Mouse (Mus musculus) intestine, embryonic 16.5 days (tissue): ENCODE data around the gene Brca1. TPM values are rescaled to one million over a fixed set of nuclear protein-coding genes. Genes with fewer than 3 reads are reported as not detected.
"Not testable (repeated sequence)": the region's sequence is repeated elsewhere in the genome, so short reads cannot be mapped to it uniquely, and the experiment has no call there.

Experiments
- ATAC-seq: fragments of 200-750 bp; cut with Nextera tagmentation; 2 replicates; pipeline ENCODE4 v1.8.0; 2017; ENCODE audit warnings: moderate TSS enrichment, moderate library complexity
- H3K27ac ChIP-seq: fragments of 300-500 bp; sonication (generic); 2 replicates; pipeline ENCODE4 v1.5.1; 2014; ENCODE audit warnings: mild to moderate bottlenecking, low read length
- H3K27me3 ChIP-seq: fragments of 300-500 bp; sonication (generic); replicated peaks from 2 replicates; pipeline ENCODE4 v1.6.1; 2014; ENCODE audit warnings: low read length, control low read depth, mixed read lengths; ENCODE audit not compliant: control insufficient read depth, insufficient read depth
- H3K36me3 ChIP-seq: fragments of 300-500 bp; sonication (generic); 2 replicates; pipeline ENCODE4 v1.6.1; 2014; ENCODE audit warnings: low read length, control low read depth; ENCODE audit not compliant: control insufficient read depth, insufficient read depth
- H3K4me1 ChIP-seq: fragments of 300-500 bp; sonication (generic); 2 replicates; pipeline ENCODE4 v1.6.1; 2014; ENCODE audit warnings: low read length, control low read depth, mixed read lengths; ENCODE audit not compliant: control insufficient read depth, insufficient read depth
- H3K4me2 ChIP-seq: fragments of 300-500 bp; sonication (generic); 2 replicates; pipeline ENCODE4 v1.6.1; 2014; ENCODE audit warnings: low read depth, low read length, control low read depth
- H3K4me3 ChIP-seq: fragments of 300-500 bp; sonication (generic); 2 replicates; pipeline ENCODE4 v1.5.1; 2014; ENCODE audit warnings: mild to moderate bottlenecking, low read length
- H3K9ac ChIP-seq: fragments of 300-500 bp; sonication (generic); 2 replicates; pipeline ENCODE4 v1.6.1; 2014; ENCODE audit warnings: low read depth, low read length
- H3K9me3 ChIP-seq: fragments of 300-500 bp; sonication (generic); 2 replicates; pipeline ENCODE4 v1.6.1; 2016; ENCODE audit warnings: low read length, control low read depth; ENCODE audit not compliant: control insufficient read depth
- WGBS: fragments of 180-500 bp; shearing (Covaris S2); extraction: QIAGEN DNeasy Blood & Tissue Kit; methylation state at CpG from one replicate; pipeline ENCODE4 v1.1.7; 2014; 5-methylcytosine and 5-hydroxymethylcytosine counted together
- polyA plus RNA-seq: library from polyadenylated mRNA; unstranded; fragments of >200 nt; fragmentation: Nextera tagmentation; extraction: Ambion mirVana; gene quantifications from 2 replicates; pipeline ENCODE4 v1.2.1, GENCODE M21; 2015

Brca1 gene
- polyA plus RNA-seq, 1 experiment from 2014 or later = 6.8 TPM

DNA sequence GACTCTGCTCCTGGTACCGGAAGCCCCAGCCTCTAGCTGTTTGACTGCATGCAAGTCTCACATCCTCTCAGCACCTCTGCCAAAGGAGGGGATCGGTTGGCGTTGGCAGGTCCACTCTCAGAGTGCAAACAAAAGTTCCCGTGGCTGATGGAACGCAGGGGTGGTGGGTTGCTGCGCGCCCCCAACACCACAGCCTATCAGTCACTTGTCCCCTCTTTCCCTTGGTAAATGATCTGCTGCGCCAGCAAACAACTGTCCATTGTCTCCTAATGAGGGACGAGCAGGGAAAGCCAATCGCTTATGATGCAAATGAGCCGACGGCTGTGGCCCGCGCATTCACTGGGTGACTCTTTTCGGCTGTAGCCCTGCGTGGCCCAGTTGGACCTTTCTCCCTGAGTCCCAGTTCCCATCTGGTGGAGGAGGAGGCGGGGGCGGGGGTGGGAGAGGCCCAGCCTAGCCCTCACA, 72.6 kb downstream of the Brca1 start:
- Histone ChIP-seq H3K4me1 (peaks cover 20% of the 10 kb centered on the region), H3K27ac (peak overlapping the region; percentile 9; the same call in 1 of the 2 replicates), H3K36me3 (no peaks in the 10 kb centered on the region), H3K9ac (peak overlapping the region; percentile 51; the same call in 1 of the 2 replicates), H3K4me2 (peak overlapping the region; percentile 42), H3K9me3 (no peaks in the 10 kb centered on the region), H3K27me3 (no peaks in the 10 kb centered on the region), H3K4me3 (peak overlapping the region; percentile 16; the same call in 1 of the 2 replicates)
- 12% methylated on average over 18 of the region's 18 CpGs for WGBS
- peak; percentile 25; the same call in 1 of the 2 replicates for ATAC-seq

DNA sequence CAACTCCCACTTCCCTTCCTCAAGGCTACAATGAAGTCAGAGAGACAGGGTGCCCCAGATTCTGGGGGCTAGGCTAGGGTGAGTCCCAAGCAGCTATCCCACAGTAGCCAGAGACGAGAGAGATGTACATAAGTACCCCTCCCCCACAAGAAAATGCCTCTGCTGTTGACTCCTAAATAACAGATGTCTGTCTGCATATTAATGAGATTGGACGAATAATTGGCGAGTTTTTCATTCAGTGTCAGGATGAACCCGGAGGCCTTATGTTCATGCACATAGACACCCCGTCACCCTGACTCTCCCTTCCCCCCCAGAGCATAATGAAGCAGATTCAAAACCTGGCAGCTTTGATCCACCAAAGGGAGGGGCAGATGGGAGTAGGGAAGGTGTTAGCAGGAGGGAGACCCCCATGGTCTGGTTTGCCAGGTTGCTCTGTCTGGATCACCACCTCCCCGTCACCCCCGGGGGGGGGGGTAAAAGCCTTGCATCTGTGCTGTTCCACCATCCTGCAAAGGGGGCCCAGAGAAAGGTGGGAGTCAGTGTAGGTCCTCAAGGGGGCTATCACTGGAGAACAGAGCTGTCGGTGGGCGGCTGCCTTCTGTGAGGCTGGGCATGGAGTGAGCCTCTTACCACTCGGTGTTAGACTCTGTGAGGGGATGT, 74.1 kb downstream of the Brca1 start:
- Histone ChIP-seq H3K9me3 (no peaks in the 10 kb centered on the region), H3K4me3 (no peak overlapping the region), H3K27ac (no peak overlapping the region), H3K4me1 (peaks cover 19% of the 10 kb centered on the region), H3K36me3 (no peaks in the 10 kb centered on the region), H3K4me2 (no peak overlapping the region), H3K27me3 (no peaks in the 10 kb centered on the region), H3K9ac (no peak overlapping the region)
- WGBS = 57% methylated on average over 10 of the region's 10 CpGs
- ATAC-seq = no peak

DNA sequence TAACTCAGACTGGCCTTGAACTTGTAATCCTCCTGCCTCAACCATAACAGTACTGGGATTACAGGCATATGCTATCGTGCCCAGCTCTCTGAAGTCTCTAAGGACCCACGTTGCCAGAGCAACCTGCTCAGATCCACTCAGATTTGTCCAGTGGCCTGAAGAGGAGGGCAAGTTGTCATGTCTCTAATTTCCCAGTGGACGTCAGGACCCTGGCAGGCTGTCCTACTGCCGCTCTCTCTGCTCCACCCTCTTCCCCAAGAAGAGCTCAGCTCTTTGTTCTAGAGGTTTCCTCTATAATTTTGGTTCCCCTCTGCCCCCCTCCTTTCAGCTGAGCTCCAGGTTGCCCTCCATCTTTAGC, 74.6 kb downstream of the Brca1 start:
- Histone ChIP-seq H3K9me3 (no peaks in the 10 kb centered on the region), H3K4me2 (no peak overlapping the region), H3K4me3 (no peak overlapping the region), H3K27me3 (no peaks in the 10 kb centered on the region), H3K4me1 (peaks cover 19% of the 10 kb centered on the region), H3K9ac (no peak overlapping the region), H3K36me3 (no peaks in the 10 kb centered on the region), H3K27ac (no peak overlapping the region)
- 51% methylated on average over 4 of the region's 4 CpGs for WGBS
- no peak for ATAC-seq

GRCm38 (mm10) chr11:101476361-101476760, 75.4 kb downstream of the Brca1 start:
- not testable (repeated sequence) for H3K9me3 ChIP-seq

GRCm38 (mm10) chr11:101474298-101474697, 77.5 kb downstream of the Brca1 start:
- Histone ChIP-seq H3K27me3 (no peaks in the 10 kb centered on the region), H3K4me1 (peaks cover 10% of the 10 kb centered on the region), H3K9ac (no peak overlapping the region), H3K27ac (no peak overlapping the region), H3K36me3 (no peaks in the 10 kb centered on the region), H3K4me2 (no peak overlapping the region), H3K4me3 (no peak overlapping the region), H3K9me3 (no peaks in the 10 kb centered on the region)
- ATAC-seq = no peak
- 69% methylated on average over 5 of the region's 5 CpGs for WGBS

More at GRCm38 (mm10) chr11:101476361-101476760, 75.4 kb downstream of the Brca1 start:
- H3K9ac ChIP-seq, H3K4me3 ChIP-seq, H3K27me3 ChIP-seq, H3K4me2 ChIP-seq, H3K36me3 ChIP-seq, ATAC-seq, H3K27ac ChIP-seq: not testable (repeated sequence)
- WGBS = 86% methylated on average over 4 of the region's 4 CpGs
- H3K4me1 ChIP-seq = peaks cover 19% of the 10 kb centered on the region

DNA sequence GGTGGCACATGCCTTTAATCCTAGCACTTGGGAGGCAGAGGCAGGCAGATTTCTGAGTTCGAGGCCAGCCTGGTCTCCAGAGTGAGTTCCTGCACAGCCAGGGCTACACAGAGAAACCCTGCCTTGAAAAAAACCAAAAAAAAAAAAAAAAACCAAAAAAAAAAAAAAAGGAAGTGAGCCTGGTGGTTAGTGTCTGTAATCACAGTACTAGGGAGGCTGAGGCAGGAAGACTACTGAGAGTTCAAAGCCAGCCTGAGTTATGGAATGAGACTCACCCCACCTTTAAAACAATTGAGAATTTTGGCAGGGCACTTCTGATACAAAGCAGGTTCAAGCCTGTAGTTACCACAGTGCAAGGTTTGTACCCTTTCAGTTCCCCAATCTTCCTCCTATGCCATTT, 78.1 kb downstream of the Brca1 start:
- not testable (repeated sequence) for H3K27ac ChIP-seq, H3K27me3 ChIP-seq, H3K4me3 ChIP-seq, H3K4me2 ChIP-seq, H3K9ac ChIP-seq, H3K4me1 ChIP-seq, ATAC-seq, H3K9me3 ChIP-seq, H3K36me3 ChIP-seq
- WGBS = 77% methylated on average over 1 of the region's 1 CpGs

DNA sequence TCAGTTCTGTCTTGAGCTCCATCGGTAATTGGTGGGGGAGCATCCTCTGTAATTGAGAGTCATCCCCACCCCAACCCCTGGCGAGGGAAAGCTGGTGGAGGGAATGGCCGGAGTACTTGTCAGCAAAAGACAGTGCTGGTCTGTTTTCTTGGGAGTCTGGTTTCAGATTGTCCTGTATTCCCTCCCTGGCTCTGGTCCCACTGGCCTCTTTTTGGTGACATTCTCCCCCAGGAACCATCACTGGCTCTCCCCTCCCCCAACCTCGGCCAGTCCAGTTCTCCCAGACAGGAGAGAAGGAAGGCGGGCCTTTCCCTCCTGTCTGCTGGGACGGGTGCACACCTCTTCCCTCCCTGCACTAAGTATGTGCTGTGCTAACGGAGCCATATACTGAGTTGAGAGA, 79.4 kb downstream of the Brca1 start:
- Histone ChIP-seq H3K4me2 (no peak overlapping the region), H3K9ac (no peak overlapping the region), H3K4me3 (no peak overlapping the region), H3K36me3 (no peaks in the 10 kb centered on the region), H3K4me1 (peaks cover 8% of the 10 kb centered on the region), H3K9me3 (no peaks in the 10 kb centered on the region), H3K27ac (no peak overlapping the region), H3K27me3 (no peaks in the 10 kb centered on the region)
- no peak for ATAC-seq
- 56% methylated on average over 7 of the region's 7 CpGs for WGBS

- ATAC-seq = no peak
- H3K27ac ChIP-seq = no peak overlapping the region
- no peaks in the 10 kb centered on the region for H3K36me3 ChIP-seq
- no peaks in the 10 kb centered on the region for H3K27me3 ChIP-seq
- H3K4me3 ChIP-seq = no peak overlapping the region
- H3K9me3 ChIP-seq = no peaks in the 10 kb centered on the region
- no peak overlapping the region for H3K4me2 ChIP-seq
- H3K4me1 ChIP-seq = peaks cover 12% of the 10 kb centered on the region
- 49% methylated on average over 3 of the region's 3 CpGs for WGBS
- no peak overlapping the region for H3K9ac ChIP-seq
Observed at GRCm38 (mm10) chr11:101471926-101472325, 79.8 kb downstream of the Brca1 start.

GRCm38 (mm10) chr11:101470206-101470605, 81.5 kb downstream of the Brca1 start:
- H3K4me1 ChIP-seq = peaks cover 12% of the 10 kb centered on the region
- H3K4me3 ChIP-seq = no peak overlapping the region
- WGBS = 47% methylated on average over 7 of the region's 7 CpGs
- H3K36me3 ChIP-seq = no peaks in the 10 kb centered on the region
- H3K27ac ChIP-seq = no peak overlapping the region
- H3K27me3 ChIP-seq = no peaks in the 10 kb centered on the region
- no peak overlapping the region for H3K4me2 ChIP-seq
- no peak overlapping the region for H3K9ac ChIP-seq
- H3K9me3 ChIP-seq = no peaks in the 10 kb centered on the region
- ATAC-seq = no peak

DNA sequence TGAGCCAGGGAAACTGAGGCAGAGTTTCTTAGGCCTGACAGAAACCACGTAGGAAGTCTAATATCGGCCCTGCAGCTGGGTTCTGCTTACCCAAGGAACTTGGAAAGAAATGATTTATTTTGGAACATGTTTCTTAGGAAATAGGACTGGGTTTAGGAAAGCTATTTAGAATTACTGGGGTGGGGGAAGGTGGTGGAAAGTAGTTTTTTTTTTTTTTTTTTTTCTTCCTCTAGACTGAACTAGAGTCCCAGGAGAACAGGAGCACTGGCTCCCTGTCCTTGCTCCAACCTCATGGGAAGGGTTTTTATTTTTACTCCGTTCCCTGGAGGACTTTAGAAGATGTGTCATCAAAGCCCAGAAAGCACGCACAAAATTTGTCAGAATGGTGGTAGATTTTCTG, 82.6 kb downstream of the Brca1 start:
- H3K9ac ChIP-seq = no peak overlapping the region; the same call in 1 of the 2 replicates
- ATAC-seq = no peak
- peak overlapping the region; percentile 96 for H3K4me2 ChIP-seq
- H3K27ac ChIP-seq = no peak overlapping the region
- 57% methylated on average over 4 of the region's 4 CpGs for WGBS
- H3K9me3 ChIP-seq = no peaks in the 10 kb centered on the region
- peaks cover 16% of the 10 kb centered on the region for H3K4me1 ChIP-seq
- no peaks in the 10 kb centered on the region for H3K36me3 ChIP-seq
- H3K27me3 ChIP-seq = no peaks in the 10 kb centered on the region
- peak overlapping the region; percentile 82 for H3K4me3 ChIP-seq
